Mouse (Mus musculus) forelimb bud, embryonic 11.5 days (tissue): ENCODE results near the gene Lsamp.

Experiments used
- DNase-seq: peaks from one replicate; pipeline ENCODE4 v3.0.0-alpha.2; 2012; ENCODE audit warnings: low read depth, low spot score

Gene Lsamp

GRCm38 (mm10) chr16:42059927-42060326 lies 2075.8 kb downstream of the Lsamp start:
- no peak for DNase-seq

GRCm38 (mm10) chr16:42074325-42074724 lies 2090.2 kb downstream of the Lsamp start:
- no peak for DNase-seq

GRCm38 (mm10) chr16:42079573-42079972 lies 2095.4 kb downstream of the Lsamp start:
- no peak for DNase-seq

GRCm38 (mm10) chr16:42081611-42082010 lies 2097.4 kb downstream of the Lsamp start:
- DNase-seq: no peak

GRCm38 (mm10) chr16:42097510-42097909 lies 2113.3 kb downstream of the Lsamp start:
- DNase-seq: no peak

GRCm38 (mm10) chr16:42102186-42102585 lies 2118.0 kb downstream of the Lsamp start:
- no peak for DNase-seq

GRCm38 (mm10) chr16:42102635-42103034 lies 2118.5 kb downstream of the Lsamp start:
- no peak for DNase-seq

GRCm38 (mm10) chr16:42112251-42112650 lies 2128.1 kb downstream of the Lsamp start:
- no peak for DNase-seq

- DNase-seq: no peak
Observed at GRCm38 (mm10) chr16:42113246-42113645, 2129.1 kb downstream of the Lsamp start.

- DNase-seq: no peak
Observed at GRCm38 (mm10) chr16:42121788-42122187, 2137.6 kb downstream of the Lsamp start.

- DNase-seq: peak; percentile 10
Observed at GRCm38 (mm10) chr16:42123826-42124225, 2139.7 kb downstream of the Lsamp start.

GRCm38 (mm10) chr16:42126061-42126460 lies 2141.9 kb downstream of the Lsamp start:
- DNase-seq: no peak

- DNase-seq: no peak
Observed at GRCm38 (mm10) chr16:42147164-42147563, 2163.0 kb downstream of the Lsamp start.

GRCm38 (mm10) chr16:42149216-42149942 lies 2165.2 kb downstream of the Lsamp start:
- no peak for DNase-seq

GRCm38 (mm10) chr16:42152640-42153039 lies 2168.5 kb downstream of the Lsamp start:
- DNase-seq: peak; percentile 18

- DNase-seq: peak; percentile 4
Observed at GRCm38 (mm10) chr16:42157816-42158215, 2173.7 kb downstream of the Lsamp start.

GRCm38 (mm10) chr16:42164941-42165340 lies 2180.8 kb downstream of the Lsamp start:
- DNase-seq: peak; percentile 89

- no peak for DNase-seq
Observed at GRCm38 (mm10) chr16:42168292-42168691, 2184.1 kb downstream of the Lsamp start.

GRCm38 (mm10) chr16:42169447-42170140 lies 2185.4 kb downstream of the Lsamp start:
- peak; percentile 81 for DNase-seq

- DNase-seq: peak; percentile 57
Observed at GRCm38 (mm10) chr16:42172476-42172875, 2188.3 kb downstream of the Lsamp start.

GRCm38 (mm10) chr16:42178866-42179265 lies 2194.7 kb downstream of the Lsamp start:
- no peak for DNase-seq

GRCm38 (mm10) chr16:42180025-42180424 lies 2195.9 kb downstream of the Lsamp start:
- no peak for DNase-seq

GRCm38 (mm10) chr16:42180473-42180872 lies 2196.3 kb downstream of the Lsamp start:
- no peak for DNase-seq
